Mouse (Mus musculus): ENCODE data around the gene Spata5.

- TF ChIP-seq CTCF (IDR thresholded peaks at IDR 0.05; ENCODE audit: borderline replicate concordance, insufficient read depth, low read length) = no peak
- TF ChIP-seq POLR2A (IDR thresholded peaks at IDR 0.05; ENCODE audit: low read depth, low read length) = no peak
Measured at GRCm38 (mm10) chr3:37401729-37402610, 17.7 kb upstream of the Spata5 start.
